Mouse (Mus musculus) B cell, adult 2 months (primary cell): Measurements from ENCODE around the gene Exoc4.

Experiments
- DNase-seq, 2 experiments: peaks; one replicate each; pipeline ENCODE4 v3.0.0; 2022

Gene Exoc4

GRCm38 (mm10) chr6:33248894-33249758 lies at the start of gene Exoc4:
Gene Exoc4 (plus strand): TSS chr6:33249085.
- peak; percentile 88 to 91 for DNase-seq

- no peak for DNase-seq
Observed at GRCm38 (mm10) chr6:33218780-33219179, 30.1 kb upstream of the Exoc4 start.

DNA sequence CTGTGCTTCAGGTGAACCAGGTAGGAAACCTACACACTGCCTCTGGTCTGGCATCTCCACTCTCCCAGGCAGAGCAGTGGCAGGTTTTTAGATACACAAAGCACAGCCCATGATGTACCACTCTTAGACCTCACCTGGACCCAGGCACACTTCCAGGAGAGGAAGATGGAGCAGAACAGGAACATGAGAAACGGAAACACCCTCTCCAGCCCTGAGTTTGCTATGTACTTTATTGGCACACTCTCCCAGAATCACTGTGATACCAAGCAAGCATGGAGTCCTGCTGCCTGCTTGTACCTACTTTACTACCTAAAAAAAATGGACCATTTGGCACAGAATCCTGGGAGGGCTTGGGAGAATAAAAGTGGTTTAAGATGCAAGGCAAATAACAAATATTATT lies 22.2 kb upstream of the Exoc4 start:
- DNase-seq = no peak

DNA sequence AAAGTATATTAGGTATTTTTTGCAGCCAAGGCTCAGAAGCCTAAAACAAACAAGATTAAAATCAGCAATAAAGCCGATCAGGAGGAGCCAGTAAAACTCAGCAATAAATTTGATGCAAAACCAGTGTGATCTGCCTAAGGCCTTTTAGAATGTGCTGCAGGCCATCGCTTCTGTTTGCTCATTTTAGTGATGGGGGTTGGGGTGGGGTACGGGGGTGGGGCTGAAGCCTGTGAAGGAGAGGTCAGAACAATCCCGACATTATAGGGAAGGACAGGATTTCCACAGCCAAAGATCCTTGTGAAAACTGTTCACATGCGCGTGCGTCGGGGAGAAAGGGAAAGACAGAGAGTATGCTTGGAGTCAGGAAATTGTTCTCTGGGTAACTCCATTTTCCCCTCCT lies 21.5 kb upstream of the Exoc4 start:
- no peak for DNase-seq

GRCm38 (mm10) chr6:33241250-33241649 lies 7.6 kb upstream of the Exoc4 start:
- DNase-seq = no peak

DNA sequence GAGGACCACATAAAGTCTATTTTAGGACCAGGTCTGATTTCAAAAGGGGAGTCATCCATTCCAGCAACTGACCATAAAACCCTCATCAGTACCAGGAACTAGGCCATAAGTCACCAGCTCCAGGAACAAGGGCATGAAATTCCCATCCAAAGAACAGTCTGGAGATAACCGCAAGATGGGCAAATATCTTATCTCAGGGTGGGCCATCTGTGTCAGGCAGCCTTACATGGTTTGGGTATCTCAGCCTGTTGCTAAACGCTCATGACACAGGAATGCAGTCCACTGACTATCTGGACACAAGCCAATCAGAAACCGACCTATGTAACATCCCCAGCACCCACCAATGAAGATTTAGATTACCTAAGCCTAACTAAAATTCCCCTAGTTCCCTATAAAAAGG lies 4.3 kb upstream of the Exoc4 start:
- no peak for DNase-seq

DNA sequence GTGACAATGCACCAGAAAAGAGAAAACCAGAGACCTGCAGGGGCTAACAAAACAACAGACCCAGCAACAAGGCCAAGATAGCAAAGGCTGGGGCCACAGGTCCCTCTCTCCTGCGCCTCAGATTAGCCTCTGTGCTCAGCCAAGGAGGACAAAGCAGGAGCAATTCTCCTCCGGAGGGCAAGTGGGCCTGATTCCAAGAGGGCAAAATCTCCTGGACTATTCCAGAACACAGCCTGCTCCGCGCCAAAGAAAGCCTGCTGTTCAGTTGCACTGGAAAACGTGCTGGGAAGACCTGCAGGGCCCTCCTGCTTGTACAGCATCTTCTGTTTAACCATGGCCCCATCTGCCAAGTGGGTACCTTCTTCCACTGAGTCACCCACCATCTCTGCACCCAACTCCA lies 1.7 kb upstream of the Exoc4 start:
- no peak for DNase-seq

GRCm38 (mm10) chr6:33247576-33248355 lies 1.1 kb upstream of the Exoc4 start:
- no peak for DNase-seq

DNA sequence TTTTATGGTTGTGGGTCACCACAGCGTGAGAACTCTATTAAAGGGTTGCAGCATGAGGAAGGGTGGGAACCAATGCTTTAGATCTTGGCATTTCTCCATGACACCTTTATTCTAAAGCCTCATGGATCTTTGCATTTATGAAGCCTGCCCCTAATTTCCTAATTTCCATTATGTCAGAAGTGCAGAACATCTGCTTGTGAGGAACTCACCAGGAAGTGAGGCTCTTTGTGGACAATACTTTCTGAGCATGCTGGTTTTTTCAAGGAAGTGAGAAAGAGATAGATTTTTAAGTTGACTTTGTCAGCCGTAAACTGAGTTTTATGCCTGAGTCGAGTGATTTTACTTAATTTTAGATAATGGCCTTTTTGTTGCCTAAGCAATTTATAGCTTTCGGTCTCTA lies 7.8 kb downstream of the Exoc4 start:
- DNase-seq = no peak

GRCm38 (mm10) chr6:33257076-33257789 lies 8.3 kb downstream of the Exoc4 start:
- DNase-seq = no peak

DNA sequence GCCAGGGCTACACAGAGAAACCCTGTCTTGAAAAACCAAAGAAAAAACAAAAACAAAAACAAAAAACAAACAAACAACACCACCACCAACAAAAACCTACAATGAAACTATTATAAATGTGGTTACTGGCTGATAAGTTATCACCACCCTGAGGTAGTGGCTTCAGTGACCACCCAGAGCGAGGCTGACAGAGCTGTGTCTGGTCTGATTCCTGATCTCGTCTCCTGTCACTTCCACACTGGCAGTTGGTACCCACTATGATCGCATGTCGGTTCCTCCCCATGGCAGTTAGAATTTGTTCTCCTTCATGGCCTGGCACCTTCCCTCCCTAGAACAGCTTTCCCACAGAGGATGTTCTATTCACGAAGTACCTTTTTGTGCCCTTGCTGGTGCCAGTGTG lies 11.0 kb downstream of the Exoc4 start:
- DNase-seq = no peak

DNA sequence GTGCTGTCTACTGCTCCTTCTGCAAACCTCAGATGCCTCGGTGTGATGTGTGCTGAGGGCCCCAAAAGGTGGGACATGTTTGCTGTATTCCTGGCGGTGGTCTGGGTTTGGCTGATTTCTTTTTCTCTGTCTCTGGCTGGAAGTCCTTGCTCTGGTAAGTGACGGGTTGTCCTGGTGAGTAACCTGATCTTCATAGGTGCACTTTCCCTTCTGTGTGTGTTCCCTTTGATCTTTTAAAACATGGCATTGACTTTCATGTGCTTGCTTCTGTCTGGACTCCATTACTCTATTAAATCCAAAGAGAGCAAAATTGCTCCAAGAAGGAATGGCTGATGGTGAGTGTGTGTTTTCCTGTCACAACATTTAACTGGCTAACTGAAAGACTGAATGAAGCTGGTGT lies 12.7 kb downstream of the Exoc4 start:
- DNase-seq = no peak

DNA sequence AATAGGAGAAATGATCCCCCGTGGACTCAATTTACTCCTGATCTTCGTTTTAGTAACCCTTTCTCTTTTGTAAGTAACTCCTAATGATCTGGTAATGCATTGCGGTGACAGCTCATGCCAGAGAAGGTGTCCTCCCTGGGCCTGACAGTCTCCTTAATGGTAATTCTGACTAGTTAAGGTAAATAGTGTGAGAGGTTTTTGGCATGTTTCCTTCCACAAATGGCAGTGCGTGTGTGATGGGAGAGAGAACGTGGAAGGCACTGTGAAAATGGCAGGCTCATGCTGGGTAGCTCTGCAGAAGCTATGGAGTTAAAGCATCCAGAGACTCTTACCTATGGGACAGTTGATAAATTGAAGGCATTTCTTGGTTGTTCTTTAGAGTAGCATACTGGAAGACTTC lies 15.1 kb downstream of the Exoc4 start:
- DNase-seq = no peak

DNA sequence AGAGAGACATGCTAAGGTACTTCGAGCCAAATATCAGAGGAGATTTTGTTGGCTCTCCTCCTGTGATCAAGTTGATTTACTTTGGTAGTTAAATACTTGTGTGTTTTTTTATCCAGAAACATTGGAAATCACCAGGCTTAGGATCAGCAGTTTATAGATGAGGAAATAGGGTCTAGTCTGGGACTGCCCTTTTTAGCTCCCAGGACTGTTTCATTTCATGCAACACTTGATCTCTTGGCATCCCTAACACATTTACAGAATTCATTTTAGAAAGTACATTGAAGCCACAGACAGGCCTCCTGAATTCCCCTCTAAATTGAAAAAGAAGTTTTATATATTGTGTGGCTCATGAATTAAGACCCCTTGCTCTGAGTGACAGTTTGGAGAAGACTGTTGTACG lies 15.5 kb downstream of the Exoc4 start:
- DNase-seq = no peak

DNA sequence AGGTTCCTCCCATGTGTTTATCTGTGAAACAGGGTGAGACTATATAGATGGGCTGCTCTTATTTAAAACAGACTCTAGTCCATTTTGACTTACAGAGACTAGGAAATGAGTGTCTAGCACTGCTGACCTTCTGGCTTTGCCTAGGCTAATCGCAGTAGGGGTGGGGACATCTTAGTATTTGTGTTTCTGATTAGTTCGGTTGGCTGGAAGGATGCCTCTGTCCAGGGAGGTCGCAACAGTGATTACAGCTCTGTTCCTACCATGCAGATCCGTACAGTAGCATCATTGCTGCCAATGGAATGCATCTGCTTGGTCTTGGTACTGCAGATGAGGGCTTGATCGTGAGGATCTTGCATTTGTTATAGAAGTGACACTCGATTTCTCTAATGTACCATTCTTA lies 18.7 kb downstream of the Exoc4 start:
- DNase-seq = no peak

GRCm38 (mm10) chr6:33283523-33283922 lies 34.6 kb downstream of the Exoc4 start:
- DNase-seq = no peak

DNA sequence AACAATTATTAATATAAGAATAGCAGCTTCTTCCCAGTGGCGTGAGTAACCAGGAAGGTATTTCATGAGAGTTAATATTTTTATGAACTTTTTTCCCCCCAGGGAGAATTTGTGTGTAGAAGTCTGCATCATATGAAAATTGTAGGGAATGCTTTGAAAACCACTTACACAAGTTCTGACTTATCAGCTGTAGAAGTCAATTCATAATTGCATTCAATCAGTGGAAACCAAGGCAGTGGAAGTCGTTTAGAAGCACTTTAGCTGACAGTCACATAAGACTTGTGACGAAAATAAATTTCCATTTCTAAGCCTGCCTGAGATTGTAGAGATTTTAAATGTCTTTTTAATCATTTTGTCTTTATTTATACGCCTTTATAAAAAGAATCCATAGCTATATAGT lies 35.1 kb downstream of the Exoc4 start:
- no peak for DNase-seq

DNA sequence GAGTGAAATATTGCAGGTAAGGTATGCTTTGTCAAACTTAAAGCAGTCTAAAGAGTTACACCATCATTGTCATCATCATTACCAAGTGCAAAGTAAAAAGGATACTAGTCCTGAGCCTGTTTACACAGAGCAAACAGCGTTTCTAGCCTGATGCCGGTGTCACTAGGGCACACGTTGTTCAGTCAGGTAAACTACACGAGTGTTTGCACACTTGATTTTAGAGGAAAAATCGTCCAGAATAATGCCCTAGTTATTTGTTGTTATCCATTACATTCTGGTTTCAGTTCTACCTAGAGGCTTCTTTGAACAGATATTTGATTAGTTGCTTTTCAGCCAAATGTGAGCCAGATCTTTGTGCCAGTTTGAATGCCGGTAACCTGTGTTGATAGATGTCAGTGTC lies 37.5 kb downstream of the Exoc4 start:
- no peak for DNase-seq

- DNase-seq = no peak
Observed at GRCm38 (mm10) chr6:33294626-33295025, 45.7 kb downstream of the Exoc4 start.

DNA sequence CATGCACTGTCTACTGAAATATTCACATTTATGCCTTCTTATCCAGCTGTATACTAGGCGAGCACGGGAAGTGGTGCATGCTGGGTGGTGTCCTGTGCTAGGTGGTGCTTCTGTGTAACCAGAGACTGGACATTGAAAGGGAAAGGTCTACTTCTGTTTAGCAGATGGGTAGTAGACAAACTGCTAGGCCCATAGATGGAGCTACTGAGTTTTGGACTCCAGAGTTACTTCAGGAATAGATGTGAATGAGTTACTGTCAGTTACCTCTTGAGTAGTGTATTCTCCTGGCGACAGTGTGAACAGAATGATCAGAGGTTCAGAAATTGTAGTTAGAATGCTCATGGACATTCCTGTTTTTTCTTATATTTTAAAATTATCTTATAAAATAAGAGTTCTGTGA lies 48.7 kb downstream of the Exoc4 start:
- DNase-seq = no peak

- DNase-seq = no peak
Observed at GRCm38 (mm10) chr6:33298768-33299167, 49.9 kb downstream of the Exoc4 start.

DNA sequence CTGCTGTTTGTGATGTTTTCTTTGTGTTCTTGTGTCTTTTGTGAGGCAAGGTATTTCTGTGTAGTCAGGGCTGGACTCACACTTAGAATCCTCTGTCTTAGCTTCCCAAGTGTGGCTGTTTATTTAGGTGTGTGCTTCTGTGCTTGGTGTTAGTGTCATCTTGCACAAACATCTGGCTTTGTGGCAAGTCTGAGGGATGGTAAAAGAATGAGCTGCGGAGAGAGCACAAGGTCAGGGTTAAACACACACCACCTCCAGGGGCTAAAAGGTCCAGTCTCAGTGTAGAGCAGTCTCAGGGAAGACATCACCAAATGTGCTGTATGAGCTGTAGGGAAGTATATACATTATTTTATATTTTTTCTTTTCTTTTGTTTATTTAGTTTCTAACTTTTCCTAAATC lies 57.1 kb downstream of the Exoc4 start:
- DNase-seq = no peak

DNA sequence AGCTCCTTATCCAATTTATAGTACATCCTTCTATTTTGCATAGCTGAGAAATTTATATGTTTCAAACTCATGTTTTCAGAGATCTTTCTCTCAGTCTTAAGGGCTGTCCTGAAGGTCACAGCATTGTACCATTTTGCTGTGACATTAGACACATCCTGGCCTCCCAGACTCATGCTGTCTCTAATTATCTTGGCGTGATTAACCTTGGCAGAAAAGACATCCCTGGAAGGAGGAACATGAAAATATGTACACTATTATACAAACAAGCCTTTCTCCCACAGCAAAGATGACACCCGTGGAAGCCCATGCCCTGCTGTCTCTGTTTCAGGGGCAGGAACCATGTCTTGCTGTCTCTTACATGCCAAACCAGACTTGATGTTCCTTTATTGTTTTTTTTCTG lies 59.8 kb downstream of the Exoc4 start:
- no peak for DNase-seq

DNA sequence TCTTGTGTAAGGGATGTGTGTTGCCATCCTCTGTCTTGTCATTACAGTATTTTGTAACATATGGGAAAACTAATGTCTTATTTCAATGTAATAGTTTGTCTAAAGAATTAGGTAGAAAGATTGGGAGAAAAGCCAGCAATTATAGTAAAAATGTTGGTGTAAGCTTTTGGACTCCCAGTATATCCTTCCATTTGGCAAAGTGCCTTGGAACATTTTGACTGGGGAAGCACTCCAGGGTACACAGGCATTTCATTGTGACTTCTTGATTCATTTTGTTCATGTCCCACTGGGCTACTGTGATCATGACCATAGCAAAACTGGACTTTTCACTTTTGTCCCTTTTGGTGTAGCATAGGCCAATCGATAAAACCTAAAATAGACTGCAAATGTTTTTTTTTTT lies 61.6 kb downstream of the Exoc4 start:
- no peak for DNase-seq
